Mouse (Mus musculus) NIH3T3 (cell line): ENCODE results near the gene Arhgef16.

Experiments used
- DNase-seq: peaks from one replicate; pipeline ENCODE4 v3.0.0-alpha.2; 2012; ENCODE audit warnings: low read depth

Arhgef16 gene

DNA sequence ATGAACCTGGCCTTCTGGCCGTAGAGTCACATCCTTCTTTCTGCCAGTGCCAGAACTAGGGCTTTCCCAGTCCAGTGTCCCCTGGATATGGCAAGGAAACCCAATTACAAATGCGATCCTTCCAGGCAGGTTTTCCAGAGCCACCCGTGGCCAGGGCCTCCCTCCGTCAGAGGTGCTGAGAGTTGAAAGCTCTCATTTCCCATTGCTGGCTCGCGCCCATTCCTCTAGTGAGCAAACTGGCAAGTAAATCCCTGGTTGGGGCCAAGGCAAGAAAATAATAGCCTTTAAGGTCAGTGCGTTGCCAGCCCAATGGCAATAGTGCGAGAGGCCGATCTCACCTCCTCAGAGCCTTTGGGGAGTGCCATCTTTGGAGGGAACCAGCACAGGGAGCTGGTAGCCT, 71.9 kb downstream of the Arhgef16 start:
- DNase-seq, result no peak
